Mouse (Mus musculus): ENCODE data around the gene Papss1. TPM values are rescaled to one million over a fixed set of nuclear protein-coding genes. Genes with fewer than 3 reads are reported as not detected.

The Papss1 gene
- 130 and 145 TPM in 2 replicates for polyA plus RNA-seq (2014; fragmentation: Nextera tagmentation; extraction: Ambion mirVana)

DNA sequence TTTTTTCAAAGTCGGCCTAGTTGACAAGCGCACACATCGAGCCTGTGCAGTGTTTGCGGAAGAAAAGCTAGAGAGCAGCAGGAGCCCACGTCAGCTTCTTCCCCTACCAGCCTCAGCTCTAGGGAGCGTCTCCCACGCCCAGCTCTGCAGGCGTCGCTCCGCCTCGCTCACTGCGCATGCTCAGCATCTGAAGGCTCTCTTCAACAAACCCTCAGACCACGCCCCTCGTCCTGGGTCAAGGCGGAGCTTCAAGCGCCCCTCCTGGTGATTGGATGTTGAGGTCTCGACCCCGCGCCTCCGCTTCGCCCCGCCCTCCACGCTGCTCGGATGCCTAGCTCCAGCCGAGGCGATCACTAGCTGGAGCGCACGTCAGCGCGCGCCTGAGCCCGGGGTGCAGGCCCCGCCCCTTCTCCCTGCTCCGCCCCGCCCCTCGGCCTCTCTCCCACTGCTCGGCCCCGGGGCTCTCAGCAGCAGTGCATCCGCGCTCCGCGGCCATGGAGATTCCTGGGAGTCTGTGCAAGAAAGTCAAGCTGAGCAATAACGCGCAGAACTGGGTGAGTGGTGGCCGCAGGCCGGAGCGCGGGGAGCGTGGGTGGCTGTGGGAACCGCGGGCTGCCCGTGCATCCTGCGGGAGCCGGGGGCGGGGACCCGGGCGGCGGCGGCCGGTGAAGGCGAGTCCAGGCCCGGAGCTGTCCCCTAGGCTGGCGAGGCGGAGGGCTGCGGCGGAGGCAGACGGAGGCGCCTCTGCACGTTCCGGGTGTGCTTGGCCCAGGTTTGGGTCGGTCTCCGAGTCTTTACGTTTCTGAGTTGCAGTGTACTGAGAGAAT, at the start of gene Papss1:
Gene Papss1 (plus strand): TSS at position 339 of the 827 bp plus-strand sequence.
- H3K4me2 ChIP-seq (replicated peaks), result peak within 1 kb of the TSS; percentile 66
- H3K4me3 ChIP-seq (replicated peaks; ENCODE audit: low read length), result peak within 1 kb of the TSS; percentile 85
- no peaks in the 10 kb centered on the region; the same call in 1 of the 2 replicates for H3K36me3 ChIP-seq (replicated peaks; ENCODE audit: control insufficient read depth, insufficient read depth)
- WGBS, result under 1% methylated on average over 72 of the region's 73 CpGs
- ATAC-seq (ENCODE audit: low FRiP score) (peak; percentile 99), DNase-seq (ENCODE audit: low spot score) (peak; percentile 100)
- peak within 1 kb of the TSS; percentile 82 for H3K9ac ChIP-seq
- peak within 1 kb of the TSS; percentile 95 for H3K27ac ChIP-seq
- H3K9me3 ChIP-seq (ENCODE audit: control insufficient read depth, low read length), result no peaks in the 10 kb centered on the region
- H3K27me3 ChIP-seq (ENCODE audit: control insufficient read depth, insufficient read depth, low read length), result no peaks in the 10 kb centered on the region
- H3K4me1 ChIP-seq (replicated peaks; ENCODE audit: control insufficient read depth, insufficient read depth, low read length), result peaks cover 23% of the 10 kb centered on the region

DNA sequence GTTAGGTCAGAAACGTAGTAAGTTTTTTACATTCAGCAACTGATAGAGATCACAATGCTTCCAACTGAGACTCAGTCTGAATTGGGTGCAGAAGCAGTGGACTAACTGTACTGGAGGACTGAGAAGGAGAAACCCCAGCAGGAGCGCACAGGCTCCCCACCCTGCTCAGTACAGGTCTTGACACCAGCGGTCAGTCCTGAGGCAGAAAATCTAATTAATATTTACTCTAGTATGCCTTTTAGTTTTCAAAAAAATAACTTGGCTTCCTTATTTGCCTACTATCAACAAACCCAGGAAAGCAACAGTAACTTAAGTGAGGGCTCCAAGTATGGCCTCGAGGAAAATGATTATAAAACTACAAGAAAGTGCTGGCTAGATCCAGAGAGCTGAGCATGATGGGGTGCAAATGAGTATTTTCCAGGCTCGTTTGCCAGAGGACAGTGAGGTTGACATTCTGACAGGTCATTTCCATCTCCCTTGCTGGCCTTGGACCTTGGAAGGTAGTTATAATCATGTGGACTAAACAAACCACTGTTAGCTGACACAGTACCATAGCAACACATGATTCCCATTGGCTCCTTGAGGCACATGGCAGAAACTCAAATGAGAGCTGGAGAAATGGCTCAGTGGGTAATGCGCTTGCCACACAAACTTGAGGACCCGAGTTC, 48.1 kb upstream of the Papss1 start:
- no peak overlapping the region for H3K9ac ChIP-seq
- H3K4me3 ChIP-seq (replicated peaks; ENCODE audit: low read length), result no peak overlapping the region
- 86% methylated on average over 7 of the region's 7 CpGs for WGBS
- no peaks in the 10 kb centered on the region for H3K9me3 ChIP-seq (ENCODE audit: control insufficient read depth, low read length)
- H3K27ac ChIP-seq, result no peak overlapping the region
- ATAC-seq (ENCODE audit: low FRiP score), result no peak
- no peaks in the 10 kb centered on the region for H3K36me3 ChIP-seq (replicated peaks; ENCODE audit: control insufficient read depth, insufficient read depth)
- no peaks in the 10 kb centered on the region for H3K4me1 ChIP-seq (replicated peaks; ENCODE audit: control insufficient read depth, insufficient read depth, low read length)
- H3K4me2 ChIP-seq (replicated peaks), result no peak overlapping the region
- no peak for DNase-seq (ENCODE audit: low spot score)
- H3K27me3 ChIP-seq (ENCODE audit: control insufficient read depth, insufficient read depth, low read length), result no peaks in the 10 kb centered on the region

- 81% methylated on average over 6 of the region's 6 CpGs for WGBS
- H3K27me3 ChIP-seq (ENCODE audit: control insufficient read depth, insufficient read depth, low read length), result no peaks in the 10 kb centered on the region
- H3K4me2 ChIP-seq (replicated peaks), result no peak overlapping the region
- no peak overlapping the region for H3K27ac ChIP-seq
- ATAC-seq (ENCODE audit: low FRiP score) (no peak), DNase-seq (ENCODE audit: low spot score) (no peak)
- no peaks in the 10 kb centered on the region for H3K4me1 ChIP-seq (replicated peaks; ENCODE audit: control insufficient read depth, insufficient read depth, low read length)
- H3K4me3 ChIP-seq (replicated peaks; ENCODE audit: low read length), result no peak overlapping the region
- no peaks in the 10 kb centered on the region for H3K9me3 ChIP-seq (ENCODE audit: control insufficient read depth, low read length)
- no peak overlapping the region for H3K9ac ChIP-seq
- no peaks in the 10 kb centered on the region for H3K36me3 ChIP-seq (replicated peaks; ENCODE audit: control insufficient read depth, insufficient read depth)
Observed at GRCm38 (mm10) chr3:131517756-131518155, 46.8 kb upstream of the Papss1 start.

DNA sequence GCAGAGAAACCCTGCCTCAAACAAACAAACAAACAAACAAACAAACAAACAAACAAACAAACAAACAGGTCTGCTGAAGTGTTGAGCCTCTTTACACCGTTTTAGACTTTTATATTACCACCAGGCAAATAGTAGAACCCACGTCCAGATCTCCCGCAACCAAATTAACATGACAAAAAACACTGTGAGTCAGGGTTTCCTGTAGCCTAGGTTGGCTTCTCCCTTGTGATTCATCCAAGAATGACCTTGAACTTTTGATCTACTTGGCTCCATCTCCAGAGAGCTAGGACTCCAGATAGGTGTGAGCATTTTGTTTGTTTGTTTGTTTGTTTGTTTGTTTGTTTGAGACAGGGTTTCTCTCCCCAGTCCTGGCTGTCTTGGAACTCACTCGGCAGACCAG, 43.4 kb upstream of the Papss1 start:
- Histone ChIP-seq H3K4me3 (replicated peaks; ENCODE audit: low read length) (no peak overlapping the region), H3K4me2 (replicated peaks) (no peak overlapping the region), H3K27me3 (ENCODE audit: control insufficient read depth, insufficient read depth, low read length) (no peaks in the 10 kb centered on the region), H3K36me3 (replicated peaks; ENCODE audit: control insufficient read depth, insufficient read depth) (no peaks in the 10 kb centered on the region), H3K9ac (no peak overlapping the region), H3K27ac (no peak overlapping the region), H3K9me3 (ENCODE audit: control insufficient read depth, low read length) (no peaks in the 10 kb centered on the region), H3K4me1 (replicated peaks; ENCODE audit: control insufficient read depth, insufficient read depth, low read length) (no peaks in the 10 kb centered on the region)
- no peak for DNase-seq (ENCODE audit: low spot score)
- 56% methylated on average over 4 of the region's 4 CpGs for WGBS
- ATAC-seq (ENCODE audit: low FRiP score), result no peak

- WGBS, result 87% methylated on average over 7 of the region's 7 CpGs
- no peak overlapping the region for H3K27ac ChIP-seq
- DNase-seq (ENCODE audit: low spot score), result no peak
- H3K36me3 ChIP-seq (replicated peaks; ENCODE audit: control insufficient read depth, insufficient read depth), result no peaks in the 10 kb centered on the region
- H3K9ac ChIP-seq, result no peak overlapping the region
- H3K4me3 ChIP-seq (replicated peaks; ENCODE audit: low read length), result no peak overlapping the region
- H3K9me3 ChIP-seq (ENCODE audit: control insufficient read depth, low read length), result no peaks in the 10 kb centered on the region
- H3K4me1 ChIP-seq (replicated peaks; ENCODE audit: control insufficient read depth, insufficient read depth, low read length), result no peaks in the 10 kb centered on the region
- ATAC-seq (ENCODE audit: low FRiP score), result no peak
- H3K4me2 ChIP-seq (replicated peaks), result no peak overlapping the region
- H3K27me3 ChIP-seq (ENCODE audit: control insufficient read depth, insufficient read depth, low read length), result no peaks in the 10 kb centered on the region
Observed at GRCm38 (mm10) chr3:131522243-131522642, 42.3 kb upstream of the Papss1 start.

DNA sequence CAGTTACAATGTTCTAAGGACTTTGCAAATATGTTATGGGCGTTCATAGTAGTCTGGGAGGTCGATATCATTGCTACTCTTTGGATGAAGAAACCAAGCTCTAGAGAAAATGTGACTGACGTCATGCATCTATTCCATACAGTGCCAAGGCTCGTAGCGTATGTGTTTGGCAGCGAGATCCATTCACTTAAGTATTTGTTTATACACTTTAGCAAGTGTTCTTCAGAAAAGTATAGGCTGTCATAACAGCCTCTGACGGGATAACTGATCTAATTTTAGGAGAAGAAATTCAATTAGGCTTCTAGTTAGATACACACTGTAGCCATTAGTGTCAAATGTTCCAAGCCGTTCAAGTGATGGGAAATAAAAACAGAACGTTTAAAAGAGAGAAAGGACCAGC, 40.8 kb upstream of the Papss1 start:
- H3K4me2 ChIP-seq (replicated peaks), result no peak overlapping the region
- no peak overlapping the region for H3K27ac ChIP-seq
- DNase-seq (ENCODE audit: low spot score) (no peak), ATAC-seq (ENCODE audit: low FRiP score) (no peak)
- 88% methylated on average over 9 of the region's 9 CpGs for WGBS
- no peak overlapping the region for H3K4me3 ChIP-seq (replicated peaks; ENCODE audit: low read length)
- H3K4me1 ChIP-seq (replicated peaks; ENCODE audit: control insufficient read depth, insufficient read depth, low read length), result no peaks in the 10 kb centered on the region
- H3K36me3 ChIP-seq (replicated peaks; ENCODE audit: control insufficient read depth, insufficient read depth), result no peaks in the 10 kb centered on the region
- no peak overlapping the region for H3K9ac ChIP-seq
- no peaks in the 10 kb centered on the region for H3K27me3 ChIP-seq (ENCODE audit: control insufficient read depth, insufficient read depth, low read length)
- no peaks in the 10 kb centered on the region for H3K9me3 ChIP-seq (ENCODE audit: control insufficient read depth, low read length)

GRCm38 (mm10) chr3:131524210-131524609, 40.4 kb upstream of the Papss1 start:
- Histone ChIP-seq H3K9me3 (ENCODE audit: control insufficient read depth, low read length) (no peaks in the 10 kb centered on the region), H3K4me3 (replicated peaks; ENCODE audit: low read length) (no peak overlapping the region), H3K36me3 (replicated peaks; ENCODE audit: control insufficient read depth, insufficient read depth) (no peaks in the 10 kb centered on the region), H3K27ac (no peak overlapping the region), H3K27me3 (ENCODE audit: control insufficient read depth, insufficient read depth, low read length) (no peaks in the 10 kb centered on the region), H3K9ac (no peak overlapping the region), H3K4me2 (replicated peaks) (no peak overlapping the region), H3K4me1 (replicated peaks; ENCODE audit: control insufficient read depth, insufficient read depth, low read length) (no peaks in the 10 kb centered on the region)
- DNase-seq (ENCODE audit: low spot score), result no peak
- ATAC-seq (ENCODE audit: low FRiP score), result no peak
- 82% methylated on average over 5 of the region's 5 CpGs for WGBS

DNA sequence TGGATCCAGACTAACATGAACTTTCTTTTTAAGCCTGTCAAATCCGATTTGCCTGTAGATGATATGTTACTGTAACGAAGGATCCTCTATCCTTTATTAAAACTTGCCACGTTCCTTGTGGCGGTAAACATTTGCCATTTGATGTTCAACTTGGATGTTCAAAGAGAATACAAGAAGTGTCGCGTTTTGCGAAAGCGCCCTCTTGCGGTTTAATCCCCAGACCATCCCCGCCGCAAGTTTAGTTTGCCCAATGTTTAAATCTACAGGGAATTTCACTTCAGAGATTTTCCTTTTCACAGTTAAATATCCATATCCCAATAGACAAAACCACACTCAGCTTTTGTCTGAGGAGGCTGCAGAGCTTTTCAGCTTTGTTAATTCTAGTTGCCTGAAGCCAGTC, 39.8 kb upstream of the Papss1 start:
- no peak overlapping the region for H3K4me2 ChIP-seq (replicated peaks)
- DNase-seq (ENCODE audit: low spot score) (peak; percentile 69), ATAC-seq (ENCODE audit: low FRiP score) (no peak)
- H3K9me3 ChIP-seq (ENCODE audit: control insufficient read depth, low read length), result no peaks in the 10 kb centered on the region
- no peak overlapping the region for H3K4me3 ChIP-seq (replicated peaks; ENCODE audit: low read length)
- no peaks in the 10 kb centered on the region for H3K4me1 ChIP-seq (replicated peaks; ENCODE audit: control insufficient read depth, insufficient read depth, low read length)
- WGBS, result 20% methylated on average over 11 of the region's 11 CpGs
- no peak overlapping the region for H3K9ac ChIP-seq
- H3K27ac ChIP-seq, result no peak overlapping the region
- H3K27me3 ChIP-seq (ENCODE audit: control insufficient read depth, insufficient read depth, low read length), result no peaks in the 10 kb centered on the region
- H3K36me3 ChIP-seq (replicated peaks; ENCODE audit: control insufficient read depth, insufficient read depth), result no peaks in the 10 kb centered on the region

GRCm38 (mm10) chr3:131525229-131525628, 39.3 kb upstream of the Papss1 start:
- Histone ChIP-seq H3K27me3 (ENCODE audit: control insufficient read depth, insufficient read depth, low read length) (no peaks in the 10 kb centered on the region), H3K9me3 (ENCODE audit: control insufficient read depth, low read length) (no peaks in the 10 kb centered on the region), H3K9ac (no peak overlapping the region), H3K4me2 (replicated peaks) (no peak overlapping the region), H3K4me1 (replicated peaks; ENCODE audit: control insufficient read depth, insufficient read depth, low read length) (no peaks in the 10 kb centered on the region), H3K27ac (no peak overlapping the region), H3K36me3 (replicated peaks; ENCODE audit: control insufficient read depth, insufficient read depth) (no peaks in the 10 kb centered on the region), H3K4me3 (replicated peaks; ENCODE audit: low read length) (no peak overlapping the region)
- WGBS, result 88% methylated on average over 3 of the region's 3 CpGs
- no peak for ATAC-seq (ENCODE audit: low FRiP score)
- no peak for DNase-seq (ENCODE audit: low spot score)
